Mouse (Mus musculus) lung, adult 2 months (tissue): ENCODE data around the gene S100z.

Source experiments
- CTCF ChIP-seq: fragments of 200-500 bp; IDR thresholded peaks from 2 replicates; pipeline ENCODE4 v1.5.1; 2011; ENCODE audit warnings: mild to moderate bottlenecking, low read length, control low read depth; ENCODE audit not compliant: insufficient read depth
- POLR2A ChIP-seq: fragments of 200-500 bp; IDR thresholded peaks from 2 replicates; pipeline ENCODE4 v1.6.1; 2011; ENCODE audit warnings: low read depth, mild to moderate bottlenecking, control low read depth, low read length, borderline replicate concordance; ENCODE audit errors: extremely low read depth

DNA sequence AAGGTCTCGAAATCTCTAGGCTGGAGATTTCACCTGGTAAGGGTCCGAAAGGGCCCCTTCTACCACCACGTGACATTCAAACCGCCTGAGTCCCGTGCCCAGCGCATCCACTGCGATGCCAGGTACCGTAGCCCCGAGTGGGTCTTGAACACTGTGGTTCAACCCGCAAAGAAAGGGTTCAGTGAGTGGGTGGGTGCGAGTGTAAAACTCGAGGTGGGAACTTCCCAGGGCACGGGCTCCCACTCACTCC, 45.8 kb upstream of the S100z start:
- TF ChIP-seq POLR2A (no peak), CTCF (no peak)
